Mouse (Mus musculus): ENCODE data around the gene Hoxa7. TPM values are rescaled to one million over a fixed set of nuclear protein-coding genes. Genes with fewer than 3 reads are reported as not detected.

The Hoxa7 gene
- total RNA-seq, 2 experiments from 2014 or later = 3.8 to 8.4 TPM

- no peak for ATAC-seq (replicated peaks; ENCODE audit: low FRiP score, poor library complexity, severe bottlenecking)
Measured at GRCm38 (mm10) chr6:52256956-52257355, 35.3 kb upstream of the Hoxa7 start.

GRCm38 (mm10) chr6:52253511-52254500 lies 32.2 kb upstream of the Hoxa7 start:
- ATAC-seq (replicated peaks; ENCODE audit: low FRiP score, poor library complexity, severe bottlenecking) = no peak

- ATAC-seq (replicated peaks; ENCODE audit: low FRiP score, poor library complexity, severe bottlenecking) = no peak
Measured at GRCm38 (mm10) chr6:52252775-52253376, 31.2 kb upstream of the Hoxa7 start.

GRCm38 (mm10) chr6:52252016-52252774 lies 30.5 kb upstream of the Hoxa7 start:
- ATAC-seq (replicated peaks; ENCODE audit: low FRiP score, poor library complexity, severe bottlenecking) = no peak

GRCm38 (mm10) chr6:52251177-52251879 lies 29.7 kb upstream of the Hoxa7 start:
- ATAC-seq (replicated peaks; ENCODE audit: low FRiP score, poor library complexity, severe bottlenecking) = no peak

- no peak for ATAC-seq (replicated peaks; ENCODE audit: low FRiP score, poor library complexity, severe bottlenecking)
Measured at GRCm38 (mm10) chr6:52249826-52250225, 28.2 kb upstream of the Hoxa7 start.

- ATAC-seq (replicated peaks; ENCODE audit: low FRiP score, poor library complexity, severe bottlenecking) = no peak
Measured at GRCm38 (mm10) chr6:52249415-52249738, 27.7 kb upstream of the Hoxa7 start.

- no peak for ATAC-seq (replicated peaks; ENCODE audit: low FRiP score, poor library complexity, severe bottlenecking)
Measured at GRCm38 (mm10) chr6:52248638-52249414, 27.2 kb upstream of the Hoxa7 start.

GRCm38 (mm10) chr6:52247766-52248637 lies 26.3 kb upstream of the Hoxa7 start:
- ATAC-seq (replicated peaks; ENCODE audit: low FRiP score, poor library complexity, severe bottlenecking) = no peak

- no peak for ATAC-seq (replicated peaks; ENCODE audit: low FRiP score, poor library complexity, severe bottlenecking)
Measured at GRCm38 (mm10) chr6:52246916-52247315, 25.3 kb upstream of the Hoxa7 start.

- no peak for ATAC-seq (replicated peaks; ENCODE audit: low FRiP score, poor library complexity, severe bottlenecking)
Measured at GRCm38 (mm10) chr6:52246403-52246803, 24.7 kb upstream of the Hoxa7 start.

GRCm38 (mm10) chr6:52245757-52246142 lies 24.1 kb upstream of the Hoxa7 start, which contains the start of gene Hoxa11:
Gene Hoxa11 (minus strand): TSS chr6:52245810.
- ATAC-seq (replicated peaks; ENCODE audit: low FRiP score, poor library complexity, severe bottlenecking) = no peak

GRCm38 (mm10) chr6:52245040-52245756 lies 23.5 kb upstream of the Hoxa7 start:
- ATAC-seq (replicated peaks; ENCODE audit: low FRiP score, poor library complexity, severe bottlenecking) = no peak

- no peak for ATAC-seq (replicated peaks; ENCODE audit: low FRiP score, poor library complexity, severe bottlenecking)
Measured at GRCm38 (mm10) chr6:52244471-52245039, 22.9 kb upstream of the Hoxa7 start.

- ATAC-seq (replicated peaks; ENCODE audit: low FRiP score, poor library complexity, severe bottlenecking) = no peak
Measured at GRCm38 (mm10) chr6:52243681-52244121, 22.0 kb upstream of the Hoxa7 start.

GRCm38 (mm10) chr6:52242801-52243332 lies 21.2 kb upstream of the Hoxa7 start:
- ATAC-seq (replicated peaks; ENCODE audit: low FRiP score, poor library complexity, severe bottlenecking) = no peak

Measured in erythroid progenitor cell, adult 5-6 weeks (primary cell).